Mouse (Mus musculus) liver, embryonic 14.5 days (tissue): ENCODE data around the gene Rab27a.
A peak's percentile ranks its signal among the peaks of the same experiment; 100 is the strongest.

ENCODE experiments used
- CTCF ChIP-seq: IDR thresholded peaks from 2 replicates; pipeline ENCODE4 v1.5.1; 2016; ENCODE audit warnings: antibody characterized with exemption, low read depth, control low read depth
- EP300 ChIP-seq: IDR thresholded peaks from 2 replicates; pipeline ENCODE4 v1.6.1; 2016; ENCODE audit warnings: antibody characterized with exemption, low read depth

- TF ChIP-seq CTCF (peak; percentile 21; the same call in 1 of the 2 replicates), EP300 (no peak)
These were observed 38.5 kb upstream of the Rab27a start for GRCm38 (mm10) chr9:73006175-73006574.
